Mouse (Mus musculus) adrenal gland, postnatal 25 days (tissue): ENCODE measurements at regions not wholly inside any gene's neighbourhood (a gene's known extent, or its start where the extent isn't known, plus 50 kb on each side); places are given as distances from the start of the nearest gene placed in this dataset.

Experiments
- DNase-seq: peaks from one replicate; pipeline ENCODE4 v3.0.0; 2021; ENCODE audit warnings: mixed read lengths

DNA sequence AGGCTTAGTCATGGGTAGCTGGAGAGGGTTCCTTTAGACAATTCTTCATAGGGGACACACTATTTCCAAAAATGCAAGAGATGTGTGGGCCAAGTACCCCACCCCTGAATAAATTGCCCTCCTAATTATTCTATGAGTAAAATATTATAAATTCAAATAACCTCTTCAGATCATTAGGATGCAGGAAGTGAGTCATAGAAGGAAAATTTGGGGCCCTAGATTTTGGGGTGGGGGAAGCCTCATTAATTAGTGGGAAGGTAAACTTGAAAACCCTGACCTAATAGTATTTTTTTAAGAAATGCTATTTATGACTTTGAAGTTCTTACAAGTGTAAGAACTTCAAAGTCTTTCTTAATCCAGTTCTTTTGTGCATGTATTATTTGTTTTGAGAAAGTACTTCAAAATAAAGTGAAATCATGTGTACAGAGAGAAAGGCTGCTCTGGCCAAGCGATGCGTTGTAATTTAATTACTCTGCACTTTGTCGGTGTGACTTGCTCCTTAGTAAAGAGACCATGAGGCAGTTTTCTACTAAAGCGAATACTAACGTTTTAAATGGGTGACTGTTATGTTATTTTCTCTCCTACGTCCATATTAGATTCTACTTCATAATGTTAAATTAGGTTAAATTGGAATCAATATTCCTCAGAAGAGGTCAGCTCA, 200.6 kb downstream of the Tgfb2 start:
- DNase-seq, result no peak

DNA sequence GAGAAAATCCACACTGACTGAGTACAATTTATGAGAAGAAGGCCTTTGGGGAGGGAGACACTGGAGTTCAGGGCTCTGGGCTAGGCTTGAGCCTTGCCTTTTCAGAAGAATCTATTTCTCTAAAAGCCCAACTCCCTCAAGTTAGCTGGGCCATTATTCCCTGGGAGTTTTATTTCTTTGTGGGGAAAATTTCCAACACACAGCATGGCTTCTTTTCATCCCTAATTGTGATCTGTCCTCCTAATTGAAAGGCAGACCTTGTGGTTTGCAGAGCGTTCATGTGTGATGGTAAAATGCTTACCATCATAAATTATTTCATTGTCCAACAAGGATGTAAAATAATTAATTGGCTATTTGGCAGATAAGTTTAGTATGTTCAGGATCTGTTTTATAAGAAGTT, 204.1 kb downstream of the Tgfb2 start:
- DNase-seq, result no peak

- DNase-seq, result no peak
These were observed 207.9 kb downstream of the Tgfb2 start for GRCm38 (mm10) chr1:186497872-186498271.

DNA sequence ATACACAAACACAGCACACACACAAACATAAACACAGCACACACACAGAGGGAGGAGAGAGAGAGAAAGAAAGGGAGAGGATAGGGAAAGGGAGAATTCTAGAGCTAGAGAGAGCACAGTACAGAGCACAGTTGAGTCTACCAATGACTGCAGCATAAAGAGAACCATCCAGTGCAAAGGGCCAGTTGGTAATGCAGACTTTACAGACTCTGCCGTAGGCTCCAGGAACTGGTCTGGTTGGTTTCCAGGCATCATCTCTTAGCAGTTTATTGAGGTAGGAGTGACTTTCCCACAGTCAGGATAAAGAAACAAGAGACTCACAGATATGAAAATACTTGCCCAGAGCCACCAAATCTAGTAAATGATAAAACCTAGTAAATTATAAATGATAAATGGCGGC, 208.5 kb downstream of the Tgfb2 start:
- no peak for DNase-seq

DNA sequence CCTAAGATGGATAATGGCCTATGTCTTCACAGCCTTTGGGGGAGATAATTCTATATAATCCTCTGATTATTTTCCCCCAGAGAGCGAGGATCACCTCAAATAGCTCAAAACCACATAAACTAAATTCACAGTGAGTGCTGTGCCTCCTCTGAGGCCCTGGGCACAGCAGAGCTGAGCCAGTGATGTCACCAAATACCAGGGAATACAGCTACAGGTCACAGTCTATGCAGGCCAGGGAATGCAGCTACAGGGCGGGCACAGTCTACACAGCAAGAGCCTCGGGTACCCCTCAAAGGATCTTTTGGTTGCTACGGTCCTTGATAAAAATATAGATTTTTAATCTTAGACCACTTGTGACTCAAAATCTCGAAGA, 211.4 kb downstream of the Tgfb2 start:
- no peak for DNase-seq

DNA sequence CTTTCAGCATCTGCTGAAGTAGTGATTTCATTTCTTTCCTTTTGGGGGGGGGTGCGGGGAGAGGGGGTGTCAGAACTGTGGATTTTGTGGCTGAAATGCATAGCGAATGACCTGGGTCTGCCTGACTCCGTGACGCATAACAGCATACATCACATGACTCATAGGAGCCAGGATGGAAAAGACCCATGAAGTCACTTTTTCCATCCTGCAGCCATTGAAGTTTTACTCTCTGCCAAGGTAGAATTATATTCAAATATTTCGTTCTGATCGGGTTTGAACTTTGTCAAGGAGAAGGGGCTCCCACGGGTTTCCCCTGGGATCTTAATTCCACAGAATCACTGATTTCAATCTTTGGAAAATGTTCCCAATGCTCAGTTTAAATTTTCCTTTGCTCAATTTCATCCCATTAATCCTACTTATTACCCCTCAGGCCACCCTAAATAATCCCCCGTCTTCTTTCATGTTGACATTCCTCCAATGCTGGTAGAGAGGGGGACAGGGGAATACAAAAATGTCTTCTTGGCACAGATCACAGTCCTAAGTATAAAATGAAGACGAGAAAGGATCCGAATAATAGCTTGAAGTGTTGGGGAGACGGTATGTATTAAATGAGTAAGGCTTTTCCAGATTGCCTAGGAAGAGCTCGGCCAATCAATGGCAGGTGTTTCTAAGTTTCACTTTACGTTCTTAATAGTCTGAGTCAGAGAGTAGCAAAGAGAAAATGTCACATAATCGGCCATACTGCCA, 212.0 kb downstream of the Tgfb2 start:
- DNase-seq, result no peak

- no peak for DNase-seq
These were observed 223.6 kb downstream of the Tgfb2 start for GRCm38 (mm10) chr1:186482177-186482576.

DNA sequence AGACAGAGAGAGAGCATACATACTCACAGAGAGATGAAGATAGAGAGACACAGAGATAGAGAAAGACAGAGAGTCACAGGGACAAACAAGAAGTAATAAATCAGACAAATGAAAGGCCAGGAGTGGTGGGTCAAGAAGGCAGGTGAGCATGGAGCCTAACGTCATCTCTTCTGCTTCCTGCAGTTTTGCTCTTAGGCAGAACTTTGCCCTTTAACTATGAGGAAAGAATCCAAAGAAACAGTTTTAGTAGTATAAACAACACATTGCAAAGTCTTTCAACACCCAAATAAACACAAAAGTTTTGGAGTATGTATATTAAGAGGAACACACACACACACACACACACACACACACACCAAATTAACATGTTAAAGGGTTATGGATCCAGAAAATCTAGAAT, 225.8 kb downstream of the Tgfb2 start:
- DNase-seq, result no peak

DNA sequence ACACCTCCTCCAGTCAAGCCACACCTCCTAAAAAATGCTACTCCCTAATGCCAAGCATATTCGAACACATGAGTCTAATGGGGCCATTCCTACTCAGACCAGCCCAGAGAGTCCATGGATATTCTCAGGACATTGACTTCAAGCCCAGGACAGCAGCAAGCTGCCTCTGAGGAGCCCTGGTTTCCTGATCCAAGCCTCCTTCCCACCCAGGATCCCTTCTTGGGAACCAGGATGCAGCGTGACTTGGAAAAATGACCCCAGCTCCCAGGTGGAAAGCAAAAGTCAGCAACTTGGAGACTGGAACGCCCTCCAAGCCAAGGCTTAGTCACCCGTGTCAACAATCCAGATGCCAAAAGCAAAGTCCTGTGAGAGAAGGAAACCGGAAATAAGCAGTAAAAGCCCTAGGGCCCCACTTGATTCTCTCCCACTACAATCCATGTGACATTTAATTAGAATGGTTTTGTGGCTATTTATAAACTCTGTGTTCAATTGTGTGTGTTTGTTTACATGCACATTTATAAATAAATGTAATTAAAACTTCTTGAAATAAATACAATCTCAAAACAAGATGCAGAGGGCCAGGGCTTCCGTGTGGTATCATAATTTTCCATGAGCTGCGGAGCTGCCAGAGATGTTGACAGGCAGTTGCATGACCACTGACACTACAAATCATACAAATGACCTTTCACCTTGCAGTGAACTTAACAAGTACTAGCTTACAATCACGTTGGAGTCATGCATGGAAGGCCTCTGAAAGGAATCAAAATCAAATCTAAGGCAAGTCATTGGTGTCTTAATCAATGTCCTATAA, 227.2 kb downstream of the Tgfb2 start:
- DNase-seq, result no peak

DNA sequence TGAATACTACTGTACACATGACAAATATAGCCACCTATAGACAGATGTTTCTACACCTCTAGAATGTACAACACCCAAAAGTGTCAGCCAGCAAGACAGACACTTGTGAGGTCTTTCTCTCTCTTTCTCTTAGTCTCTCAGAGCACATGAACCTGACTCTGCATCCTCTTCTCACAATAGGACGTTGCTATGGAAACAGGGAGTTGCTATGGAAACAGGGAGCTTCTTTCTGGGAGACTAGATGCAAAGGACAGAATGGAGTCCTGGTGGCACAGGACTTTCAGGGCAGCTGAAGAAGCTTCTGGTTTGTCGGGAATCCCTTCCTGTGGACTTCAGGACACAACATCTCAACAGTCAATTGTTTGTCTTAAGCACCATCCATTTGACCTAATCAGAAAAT, 230.9 kb downstream of the Tgfb2 start:
- no peak for DNase-seq

DNA sequence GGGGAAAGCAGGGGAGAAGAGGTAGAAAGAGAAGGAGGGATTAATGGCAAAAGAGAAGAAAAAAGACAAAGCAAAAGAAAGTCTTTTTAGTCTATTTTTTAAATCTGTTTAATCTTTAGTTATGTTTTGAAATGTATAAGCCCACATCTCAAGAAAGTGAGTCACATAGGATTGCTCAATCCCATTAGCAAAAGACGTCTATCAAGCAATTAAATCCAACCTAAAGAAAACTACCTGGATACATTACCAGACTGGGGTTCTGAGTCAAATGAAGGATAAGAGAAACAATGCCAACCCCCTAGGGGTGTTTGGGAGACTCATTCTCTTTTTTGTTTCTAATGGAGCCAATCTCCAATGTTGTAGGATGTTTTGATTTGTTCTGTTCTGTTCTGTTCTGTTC, 231.4 kb downstream of the Tgfb2 start:
- DNase-seq, result no peak

GRCm38 (mm10) chr1:186472955-186473354, 232.8 kb downstream of the Tgfb2 start:
- DNase-seq, result no peak

- no peak for DNase-seq
These were observed 240.3 kb downstream of the Tgfb2 start for GRCm38 (mm10) chr1:186465526-186465925.

DNA sequence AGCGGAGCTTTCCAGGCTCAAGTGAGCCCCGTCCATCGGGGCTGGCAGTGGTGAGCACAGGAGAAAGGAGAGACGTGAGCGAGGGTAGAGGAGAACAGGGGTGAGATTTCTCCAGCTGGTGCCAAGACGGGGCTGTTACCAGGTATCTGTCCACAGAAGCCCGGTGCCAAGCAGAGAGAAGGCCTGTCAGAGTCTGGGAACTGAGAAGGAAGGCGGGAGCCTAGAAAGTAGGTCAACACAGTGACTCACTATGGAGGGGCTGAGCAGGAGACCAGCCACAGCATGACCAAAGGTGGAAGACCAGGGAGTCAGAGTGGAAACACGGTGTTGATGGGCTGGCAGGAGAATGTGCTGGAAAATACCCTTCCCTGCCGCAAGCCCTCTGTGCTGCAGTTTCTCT, 245.0 kb downstream of the Tgfb2 start:
- peak; percentile 18 for DNase-seq

DNA sequence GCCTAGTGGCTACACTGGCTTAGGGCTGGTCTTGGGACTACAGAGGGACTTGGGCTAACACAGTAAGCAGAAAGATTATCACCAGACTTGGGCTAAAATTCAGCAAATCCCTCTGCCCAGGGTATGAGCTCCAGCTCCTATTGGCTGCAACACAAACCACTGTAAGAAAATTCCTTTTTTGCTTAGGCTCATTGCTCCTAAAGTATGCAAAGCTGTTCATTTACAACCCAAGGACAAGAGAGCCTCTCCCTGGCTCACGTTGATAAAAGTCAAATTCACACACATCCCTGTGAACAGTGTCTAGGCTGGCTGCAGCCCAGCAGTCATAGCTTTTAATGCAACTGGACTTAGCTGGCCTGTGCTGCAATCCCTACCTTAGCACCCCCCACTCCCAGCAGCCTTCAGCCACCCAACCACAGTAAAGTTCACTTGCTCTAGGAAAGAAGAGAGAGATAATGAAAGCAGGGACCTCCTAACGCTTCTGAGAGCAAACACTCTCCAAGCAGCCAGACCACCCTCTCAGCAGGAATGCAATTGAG, 247.6 kb downstream of the Tgfb2 start:
- DNase-seq, result no peak

- DNase-seq, result no peak
These were observed 248.7 kb downstream of the Tgfb2 start for GRCm38 (mm10) chr1:186457098-186457497.

DNA sequence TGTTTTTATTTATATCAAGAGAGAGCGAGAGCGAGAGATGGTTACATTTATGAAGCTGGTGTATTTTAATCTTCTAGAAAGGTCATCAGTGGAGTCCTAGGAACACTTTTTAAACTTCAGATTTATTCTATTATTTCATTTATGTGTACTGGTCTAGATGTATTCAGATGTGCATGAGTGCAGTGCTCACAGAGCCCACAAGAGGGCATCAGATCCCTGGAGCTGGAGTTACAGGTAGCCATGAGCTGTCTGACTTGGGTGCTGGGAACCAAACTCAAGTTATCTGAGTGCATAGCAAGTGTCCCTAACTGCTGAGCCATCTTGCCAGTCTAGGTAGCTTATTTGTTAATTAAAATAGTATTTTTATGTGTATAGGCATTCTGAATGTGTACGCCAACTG, 249.7 kb downstream of the Tgfb2 start:
- no peak for DNase-seq

DNA sequence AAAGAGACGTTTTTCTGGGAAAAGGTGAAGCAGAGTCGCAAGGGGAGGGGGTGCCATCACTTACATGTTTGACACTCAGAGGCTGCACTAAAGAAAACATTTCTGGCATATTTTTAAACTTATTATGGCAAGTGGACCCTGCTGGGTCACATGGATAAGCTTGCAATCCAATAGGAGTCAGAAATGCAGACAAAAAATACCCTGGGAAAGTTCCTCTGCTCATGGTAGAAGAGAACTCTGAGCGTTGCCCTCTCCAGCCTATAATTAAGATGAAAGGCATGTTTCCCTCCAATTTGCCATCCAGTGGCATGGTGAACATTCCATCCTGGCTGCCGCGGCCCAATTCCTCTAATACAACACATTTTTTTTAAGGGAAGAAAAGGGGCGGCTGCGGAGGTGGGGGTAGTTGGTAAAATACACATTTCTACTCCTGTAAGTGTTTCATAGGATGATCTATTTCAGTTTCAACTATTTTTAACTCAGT, 250.6 kb downstream of the Tgfb2 start:
- no peak for DNase-seq

DNA sequence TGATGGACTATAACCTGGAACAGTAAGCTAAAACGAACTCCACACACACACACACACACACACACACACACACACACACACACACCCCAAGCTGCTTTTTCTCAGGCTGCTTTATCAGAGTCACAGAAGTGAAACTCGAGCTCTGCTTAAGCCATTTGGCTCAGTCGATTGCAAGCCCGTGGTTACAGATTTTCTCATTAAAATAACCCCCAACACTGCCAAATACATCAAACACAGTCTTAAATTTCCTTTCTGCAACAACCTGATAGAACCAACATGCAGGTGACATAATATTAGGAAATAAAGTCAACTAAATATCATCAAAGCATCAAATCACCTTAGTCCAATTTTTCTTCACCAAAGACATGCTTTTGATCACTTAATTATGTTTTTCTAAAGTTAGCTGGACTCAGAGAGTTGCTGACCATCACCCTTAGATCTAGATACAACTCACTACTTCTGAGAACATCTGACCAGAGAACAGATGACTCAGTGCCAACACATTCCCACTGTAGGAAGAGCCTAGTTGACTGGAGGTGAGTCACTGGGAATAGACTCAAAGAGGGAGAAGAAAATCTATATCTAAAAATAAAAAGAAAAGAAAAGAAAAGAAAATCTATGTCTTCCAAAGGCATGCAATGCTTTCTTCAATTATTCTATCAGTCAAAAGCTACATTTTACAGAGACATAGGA, 251.2 kb downstream of the Tgfb2 start:
- no peak for DNase-seq

DNA sequence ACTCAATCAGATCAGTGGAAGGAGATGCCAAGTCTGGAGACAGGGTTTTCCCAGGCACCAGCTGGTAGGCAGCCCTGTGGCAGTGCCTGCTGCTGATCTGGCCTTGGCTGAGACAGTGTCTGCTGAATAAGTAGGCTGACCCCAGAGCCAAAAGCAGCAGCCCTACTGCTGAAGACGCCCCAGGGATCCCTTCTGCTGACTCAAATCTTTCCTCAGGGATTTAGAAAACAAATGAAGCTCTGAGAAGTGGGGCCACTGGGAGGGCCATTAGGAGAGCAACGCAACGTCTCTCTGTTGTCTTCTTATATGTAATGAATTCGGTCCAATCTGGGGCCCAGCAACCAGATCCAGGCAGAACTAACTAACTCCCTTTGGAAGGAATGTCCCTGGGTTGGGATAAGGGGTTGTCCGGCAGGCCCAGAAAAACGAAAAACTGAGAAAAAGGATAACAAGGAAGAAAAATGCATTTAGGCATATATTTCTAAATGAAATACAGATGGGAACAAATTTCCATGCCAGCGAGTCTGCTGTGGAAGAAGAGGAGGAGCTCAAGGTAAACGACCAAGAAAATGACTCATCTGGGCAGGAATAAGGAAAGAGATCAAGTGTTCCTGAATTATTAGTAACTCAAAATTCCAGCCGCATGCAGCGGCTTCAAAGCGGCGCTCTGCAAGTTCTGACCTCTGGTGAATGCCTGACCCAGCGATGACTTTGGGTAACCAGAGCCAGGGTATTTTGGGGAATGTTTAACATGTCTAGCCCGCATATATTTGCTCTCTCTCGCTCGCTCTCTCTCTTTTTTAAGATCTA, 256.7 kb downstream of the Tgfb2 start:
- peak; percentile 18 for DNase-seq

DNA sequence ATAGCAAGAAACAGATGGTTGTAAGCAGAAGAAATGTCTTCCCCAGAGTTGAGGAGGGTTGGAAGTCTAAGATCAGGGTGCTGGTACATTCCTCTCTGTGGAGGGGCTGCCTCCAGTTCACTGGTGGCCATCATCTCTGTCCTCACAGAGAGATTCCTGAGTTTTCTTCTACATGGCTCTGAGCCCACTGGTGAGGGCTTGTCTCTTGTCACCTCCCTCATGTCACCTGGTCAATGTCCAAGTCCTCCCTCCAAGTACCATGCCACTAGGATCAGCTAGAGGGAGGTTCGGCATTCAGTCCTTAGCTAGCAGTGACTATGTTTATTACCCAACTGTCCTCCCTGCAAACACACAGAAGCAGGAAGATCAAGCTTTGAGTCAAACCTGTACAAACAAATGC, 258.3 kb downstream of the Tgfb2 start:
- no peak for DNase-seq
